ENCODE assay signal across 12 mouse cellular contexts in genomic region chr13:79029974-79030373, GRCm38 (mm10).
A peak's percentile ranks its signal among the peaks of the same experiment; 100 is the strongest.
DNase-seq lines count a peak whose midpoint lies in the region; ATAC-seq lines count a peak whose summit lies in the region.
"Had no signal": no experiment of that assay in that cellular context is flagged by ENCODE, and none has a peak within 500 bp of the region (broad histone marks: within the 10 kb centered on the region; RNA-seq: fewer than 3 reads in every experiment).

No protein-coding gene starts in this region.

- no peak overlapping the region for H3K4me3 ChIP-seq in midbrain, embryonic 10.5 days
- no peak overlapping the region for H3K4me3 ChIP-seq in midbrain, embryonic 13.5 days (replicated peaks)
- no peak overlapping the region for H3K4me3 ChIP-seq in embryonic facial prominence, embryonic 14.5 days (ENCODE audit: low read depth, low read length)
- no peak overlapping the region for H3K4me3 ChIP-seq in neural tube, embryonic 11.5 days (ENCODE audit: low read depth, low read length)
- no peak overlapping the region for H3K4me3 ChIP-seq in midbrain, embryonic 15.5 days
- H3K4me3 ChIP-seq: liver, embryonic 15.5 days had no signal

- intact Hi-C loops in heart, postnatal 25 days (cut with DNase I): loop anchor here (5.0 kb wide), 2 partner anchors 828 to 1048 kb away; no protein-coding TSS in a partner anchor

- no peak overlapping the region for H3K9ac ChIP-seq in midbrain, embryonic 13.5 days (replicated peaks)
- H3K9ac ChIP-seq in embryonic facial prominence, embryonic 14.5 days (ENCODE audit: low read depth, low read length): no peak overlapping the region
- no peak overlapping the region for H3K9ac ChIP-seq in neural tube, embryonic 11.5 days (ENCODE audit: low read length)
- H3K9ac ChIP-seq in midbrain, embryonic 15.5 days: no peak overlapping the region
- H3K9ac ChIP-seq: liver, embryonic 15.5 days had no signal

- DNase-seq in heart, adult 11 months: peak; percentile 83
- DNase-seq in heart, postnatal 25 days (ENCODE audit: low spot score): no peak
- peak; percentile 31 for DNase-seq in midbrain, embryonic 10.5 days (ENCODE audit: low spot score)
- peak; percentile 70 for DNase-seq in embryonic facial prominence, embryonic 14.5 days (ENCODE audit: low spot score)
- DNase-seq in neural tube, embryonic 11.5 days (ENCODE audit: low spot score): peak; percentile 21
- DNase-seq in layer of hippocampus, postnatal 36 days: no peak
- DNase-seq: right cerebral cortex, postnatal 25 days; thymus, postnatal 25 days had no signal

- H3K36me3 ChIP-seq in midbrain, embryonic 10.5 days: no peaks in the 10 kb centered on the region
- H3K36me3 ChIP-seq in midbrain, embryonic 13.5 days: no peaks in the 10 kb centered on the region
- no peaks in the 10 kb centered on the region for H3K36me3 ChIP-seq in embryonic facial prominence, embryonic 14.5 days (ENCODE audit: control insufficient read depth, insufficient read depth, low read length)
- no peaks in the 10 kb centered on the region for H3K36me3 ChIP-seq in neural tube, embryonic 11.5 days (ENCODE audit: control insufficient read depth, insufficient read depth, low read length)
- H3K36me3 ChIP-seq in midbrain, embryonic 15.5 days (replicated peaks): no peaks in the 10 kb centered on the region
- H3K36me3 ChIP-seq: liver, embryonic 15.5 days had no signal

- no peaks in the 10 kb centered on the region for H3K9me3 ChIP-seq in midbrain, embryonic 10.5 days (replicated peaks)
- H3K9me3 ChIP-seq in midbrain, embryonic 13.5 days: no peaks in the 10 kb centered on the region
- no peaks in the 10 kb centered on the region for H3K9me3 ChIP-seq in embryonic facial prominence, embryonic 14.5 days (ENCODE audit: control insufficient read depth, low read length)
- H3K9me3 ChIP-seq in neural tube, embryonic 11.5 days (ENCODE audit: control insufficient read depth, low read length): no peaks in the 10 kb centered on the region
- H3K9me3 ChIP-seq in midbrain, embryonic 15.5 days: no peaks in the 10 kb centered on the region
- H3K9me3 ChIP-seq: liver, embryonic 15.5 days had no signal

- no peaks in the 10 kb centered on the region for H3K27me3 ChIP-seq in midbrain, embryonic 10.5 days (ENCODE audit: low read depth, poor library complexity, severe bottlenecking)
- no peaks in the 10 kb centered on the region for H3K27me3 ChIP-seq in midbrain, embryonic 13.5 days
- no peaks in the 10 kb centered on the region for H3K27me3 ChIP-seq in embryonic facial prominence, embryonic 14.5 days (replicated peaks; ENCODE audit: control insufficient read depth, insufficient read depth, low read length)
- no peaks in the 10 kb centered on the region for H3K27me3 ChIP-seq in neural tube, embryonic 11.5 days (ENCODE audit: control insufficient read depth, insufficient read depth, low read length)
- no peaks in the 10 kb centered on the region for H3K27me3 ChIP-seq in midbrain, embryonic 15.5 days (replicated peaks)
- H3K27me3 ChIP-seq: CH12.LX; liver, embryonic 15.5 days had no signal

- H3K4me1 ChIP-seq in midbrain, embryonic 10.5 days: peaks cover 37% of the 10 kb centered on the region
- no peaks in the 10 kb centered on the region; the same call in 1 of the 2 replicates for H3K4me1 ChIP-seq in midbrain, embryonic 13.5 days (replicated peaks)
- H3K4me1 ChIP-seq in embryonic facial prominence, embryonic 14.5 days (ENCODE audit: control insufficient read depth, insufficient read depth, low read length): no peaks in the 10 kb centered on the region; the same call in 1 of the 2 replicates
- H3K4me1 ChIP-seq in neural tube, embryonic 11.5 days (ENCODE audit: control insufficient read depth, insufficient read depth, low read length): no peaks in the 10 kb centered on the region
- no peaks in the 10 kb centered on the region for H3K4me1 ChIP-seq in midbrain, embryonic 15.5 days
- H3K4me1 ChIP-seq: liver, embryonic 15.5 days had no signal

- H3K27ac ChIP-seq in midbrain, embryonic 10.5 days (replicated peaks): peak overlapping the region; percentile 38
- no peak overlapping the region for H3K27ac ChIP-seq in midbrain, embryonic 13.5 days
- no peak overlapping the region for H3K27ac ChIP-seq in embryonic facial prominence, embryonic 14.5 days (replicated peaks; ENCODE audit: low read depth, low read length)
- H3K27ac ChIP-seq in neural tube, embryonic 11.5 days (ENCODE audit: low read depth, low read length): no peak overlapping the region
- H3K27ac ChIP-seq in midbrain, embryonic 15.5 days: no peak overlapping the region
- H3K27ac ChIP-seq: liver, embryonic 15.5 days had no signal

- no peak overlapping the region for H3K4me2 ChIP-seq in midbrain, embryonic 13.5 days (replicated peaks)
- no peak overlapping the region for H3K4me2 ChIP-seq in embryonic facial prominence, embryonic 14.5 days (ENCODE audit: low read depth, low read length)
- H3K4me2 ChIP-seq in neural tube, embryonic 11.5 days (ENCODE audit: low read depth): no peak overlapping the region
- H3K4me2 ChIP-seq in midbrain, embryonic 15.5 days: no peak overlapping the region
- H3K4me2 ChIP-seq: liver, embryonic 15.5 days had no signal

- no peak for ATAC-seq in midbrain, embryonic 13.5 days
- peak; percentile 67 for ATAC-seq in embryonic facial prominence, embryonic 14.5 days (ENCODE audit: low read depth)
- no peak for ATAC-seq in neural tube, embryonic 11.5 days (ENCODE audit: insufficient read depth, low FRiP score, low TSS enrichment)
- no peak for ATAC-seq in midbrain, embryonic 15.5 days (replicated peaks)

Comparison
In these comparisons a context has a peak if more than half of its experiments do, and no peak if none do; other contexts are left out.
1. DNase-seq: peak in heart, adult 11 months (single experiment), midbrain, embryonic 10.5 days (single experiment), embryonic facial prominence, embryonic 14.5 days (single experiment) and neural tube, embryonic 11.5 days (single experiment); none in heart, postnatal 25 days (single experiment) and layer of hippocampus, postnatal 36 days (0 of 2).